Mouse (Mus musculus) testis, adult 2 months (tissue): ENCODE data around the gene Trappc2l.

Source experiments
- CTCF ChIP-seq: fragments of 200-500 bp; IDR thresholded peaks from 2 replicates; pipeline ENCODE4 v1.5.1; 2012; ENCODE audit warnings: low read depth, mild to moderate bottlenecking, inconsistent platforms, low read length, moderate library complexity; ENCODE audit not compliant: control insufficient read depth, insufficient read depth, insufficient replicate concordance
- POLR2A ChIP-seq: fragments of 200-500 bp; IDR thresholded peaks from 2 replicates; pipeline ENCODE4 v1.6.1; 2012; ENCODE audit warnings: low read depth, mild to moderate bottlenecking, inconsistent platforms, low read length, moderate library complexity; ENCODE audit not compliant: control insufficient read depth

- TF ChIP-seq CTCF = no peak
- no peak for TF ChIP-seq POLR2A
Observed at GRCm38 (mm10) chr8:122626896-122627295, 15.5 kb downstream of the Trappc2l start.
